Mouse (Mus musculus): ENCODE measurements around the gene Rpl39l. TPM values are rescaled to one million over a fixed set of nuclear protein-coding genes. Genes with fewer than 3 reads are reported as not detected.
"Not testable (repeated sequence)": the region's sequence is repeated elsewhere in the genome, so short reads cannot be mapped to it uniquely, and the experiment has no call there.

Rpl39l gene
- polyA plus RNA-seq, 1 experiment, result not detected

DNA sequence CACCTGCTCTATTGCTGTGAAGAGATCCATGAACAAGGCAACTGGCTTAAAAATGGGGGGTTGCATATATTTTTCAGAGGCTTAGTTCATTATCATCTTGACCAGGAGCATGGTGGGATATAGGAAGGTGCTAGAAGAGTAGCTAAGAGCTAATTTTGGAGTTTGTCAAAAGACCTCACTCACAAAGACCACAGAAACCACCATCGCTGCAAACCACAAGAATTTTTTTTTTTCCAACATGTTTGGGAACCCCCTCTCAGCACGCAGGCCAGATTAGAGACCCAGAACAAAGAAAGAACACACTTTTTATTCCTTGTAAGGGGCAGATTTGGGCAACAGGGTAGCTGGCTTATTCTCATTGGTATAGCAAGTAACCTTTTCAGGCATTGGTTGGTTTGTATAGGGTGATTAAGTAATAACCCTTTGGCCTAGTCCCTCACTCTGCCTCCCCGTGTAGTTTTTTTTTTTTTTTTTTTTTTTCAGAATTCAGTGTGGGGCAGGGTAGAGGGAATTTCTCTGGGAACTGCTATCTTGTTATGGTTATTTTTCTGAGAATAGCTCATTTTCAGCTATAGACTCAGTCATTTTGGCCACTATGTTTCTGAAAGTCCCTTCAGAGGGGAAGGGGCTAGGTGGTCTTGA, 2.3 kb downstream of the Rpl39l start:
- 88% methylated on average over 3 of the region's 3 CpGs for WGBS
- H3K4me3 ChIP-seq (ENCODE audit: low read depth, low read length), result no peak overlapping the region
- H3K36me3 ChIP-seq (ENCODE audit: control insufficient read depth, insufficient read depth, low read length), result no peaks in the 10 kb centered on the region
- no peak overlapping the region for H3K27ac ChIP-seq (ENCODE audit: insufficient read depth, low read depth, low read length)
- no peaks in the 10 kb centered on the region for H3K27me3 ChIP-seq (ENCODE audit: control insufficient read depth, insufficient read depth, low read length)
- TF ChIP-seq CTCF (IDR thresholded peaks at IDR 0.05; ENCODE audit: extremely low read depth, insufficient read length, insufficient replicate concordance, low read depth, low read length) (no peak), POLR2A (IDR thresholded peaks at IDR 0.05; ENCODE audit: low read depth, low read length) (no peak)
- no peaks in the 10 kb centered on the region for H3K4me1 ChIP-seq (ENCODE audit: control insufficient read depth, insufficient read depth, insufficient read length, low read length)

DNA sequence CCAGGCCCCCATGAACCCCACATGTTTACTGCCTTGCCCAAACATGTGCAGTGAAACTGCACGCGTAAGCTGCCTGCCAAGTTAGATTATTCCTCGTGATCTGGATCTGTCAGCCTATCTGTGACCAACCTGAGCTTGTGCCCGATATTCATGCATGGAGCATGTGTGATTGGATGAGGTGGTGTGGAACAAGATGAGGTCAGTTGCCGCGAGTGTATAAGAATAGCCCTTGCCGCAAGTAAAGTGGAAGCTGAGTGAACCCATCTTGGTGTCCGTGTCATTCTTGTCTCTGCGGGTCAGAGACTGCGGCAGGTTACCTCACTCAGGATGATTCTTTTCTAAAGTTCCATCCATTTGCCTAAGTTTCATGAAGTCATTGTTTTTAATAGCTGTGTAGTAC, 17.4 kb downstream of the Rpl39l start:
- H3K4me1 ChIP-seq (ENCODE audit: control insufficient read depth, insufficient read depth, insufficient read length, low read length); H3K4me3 ChIP-seq (ENCODE audit: low read depth, low read length); H3K27me3 ChIP-seq (ENCODE audit: control insufficient read depth, insufficient read depth, low read length); H3K27ac ChIP-seq (ENCODE audit: insufficient read depth, low read depth, low read length); H3K36me3 ChIP-seq (ENCODE audit: control insufficient read depth, insufficient read depth, low read length): not testable (repeated sequence)
- WGBS, result 96% methylated on average over 10 of the region's 10 CpGs

DNA sequence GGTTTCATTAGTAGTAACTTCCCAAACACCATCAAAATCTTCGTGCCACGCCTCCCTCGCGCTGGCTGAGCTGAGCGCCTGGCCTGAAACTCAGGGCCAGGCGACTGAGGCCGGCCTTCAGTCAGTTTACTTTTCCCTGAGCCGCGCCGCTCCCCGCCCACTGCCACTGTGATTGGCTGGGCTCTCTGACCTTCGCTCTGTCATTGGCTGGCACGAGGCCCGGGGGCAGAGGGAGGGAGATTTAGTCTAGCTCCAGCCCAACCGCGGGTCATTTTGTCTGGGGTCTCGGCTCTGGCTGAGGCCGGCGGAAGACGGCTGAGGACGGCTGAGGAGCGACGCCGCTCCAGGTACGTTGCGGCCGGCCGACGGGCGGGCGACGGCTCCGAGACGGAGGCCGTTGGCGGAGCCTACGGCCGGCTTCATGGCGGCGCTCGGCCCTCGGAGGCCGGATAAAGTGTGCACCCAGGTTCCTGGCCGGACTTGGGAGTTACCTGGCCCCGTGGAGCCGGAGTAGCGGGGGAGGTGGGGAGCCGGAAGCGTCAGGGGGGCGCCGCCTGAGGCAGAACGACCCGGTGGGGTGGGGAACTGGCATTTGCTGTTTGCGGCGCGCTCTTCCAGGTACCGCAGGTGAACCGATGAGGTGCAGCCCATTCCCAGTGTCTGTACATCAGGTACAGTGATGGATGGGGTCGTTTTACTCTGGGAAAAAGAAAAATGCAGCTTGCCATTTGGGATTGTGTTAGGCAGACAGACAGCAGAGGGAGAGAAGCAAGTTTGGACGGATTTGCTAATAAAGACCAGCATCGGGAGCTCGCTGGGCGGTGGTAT, 22.9 kb downstream of the Rpl39l start, which contains the start of gene Atf7ip2:
Gene Atf7ip2, plus strand, starts transcription at position 34 of the 828 bp plus-strand sequence.
- WGBS, result 1% methylated on average over 63 of the region's 63 CpGs
- H3K27me3 ChIP-seq (ENCODE audit: control insufficient read depth, insufficient read depth, low read length), result no peaks in the 10 kb centered on the region
- peak within 1 kb of the TSS; percentile 69 for H3K4me3 ChIP-seq (ENCODE audit: low read depth, low read length)

DNA sequence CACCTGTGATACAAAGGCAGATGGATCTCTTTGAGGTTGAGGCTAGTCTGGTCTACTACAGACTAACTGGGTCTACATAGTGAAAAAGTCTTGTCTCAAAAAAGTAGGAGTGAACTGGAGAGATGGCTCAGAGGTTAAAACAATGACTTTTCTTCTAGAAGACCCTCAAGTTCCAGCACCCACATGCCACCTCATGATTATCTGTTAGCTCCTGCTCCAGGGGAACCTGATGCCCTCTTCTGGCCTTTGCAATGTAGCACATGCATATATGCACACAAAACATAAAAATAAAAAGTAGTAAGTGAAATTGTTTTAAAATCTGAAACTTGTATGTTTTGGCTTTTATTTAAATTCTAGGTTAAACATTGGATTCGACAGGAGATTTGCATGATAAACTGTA, 38.8 kb downstream of the Rpl39l start:
- 82% methylated on average over 1 of the region's 1 CpGs for WGBS
- no peak overlapping the region for H3K4me3 ChIP-seq (ENCODE audit: low read depth, low read length)
- no peak overlapping the region for H3K27ac ChIP-seq (ENCODE audit: insufficient read depth, low read depth, low read length)

More for the DNA sequence above, 22.9 kb downstream of the Rpl39l start, which contains the start of gene Atf7ip2:
- H3K4me1 ChIP-seq (ENCODE audit: control insufficient read depth, insufficient read depth, insufficient read length, low read length), result no peaks in the 10 kb centered on the region
- H3K36me3 ChIP-seq (ENCODE audit: control insufficient read depth, insufficient read depth, low read length), result no peaks in the 10 kb centered on the region
- H3K27ac ChIP-seq (ENCODE audit: insufficient read depth, low read depth, low read length), result no peak within 1 kb of the TSS
- TF ChIP-seq CTCF (IDR thresholded peaks at IDR 0.05; ENCODE audit: extremely low read depth, insufficient read length, insufficient replicate concordance, low read depth, low read length) (no peak), POLR2A (IDR thresholded peaks at IDR 0.05; ENCODE audit: low read depth, low read length) (no peak)

GRCm38 (mm10) chr16:10216366-10216765, 46.3 kb downstream of the Rpl39l start:
- H3K27ac ChIP-seq (ENCODE audit: insufficient read depth, low read depth, low read length); H3K4me3 ChIP-seq (ENCODE audit: low read depth, low read length); H3K4me1 ChIP-seq (ENCODE audit: control insufficient read depth, insufficient read depth, insufficient read length, low read length); H3K36me3 ChIP-seq (ENCODE audit: control insufficient read depth, insufficient read depth, low read length); H3K27me3 ChIP-seq (ENCODE audit: control insufficient read depth, insufficient read depth, low read length): not testable (repeated sequence)
- 86% methylated on average over 1 of the region's 1 CpGs for WGBS

More for the DNA sequence above, 38.8 kb downstream of the Rpl39l start:
- TF ChIP-seq POLR2A (IDR thresholded peaks at IDR 0.05; ENCODE audit: low read depth, low read length) (no peak), CTCF (IDR thresholded peaks at IDR 0.05; ENCODE audit: extremely low read depth, insufficient read length, insufficient replicate concordance, low read depth, low read length) (no peak)
- no peaks in the 10 kb centered on the region for H3K4me1 ChIP-seq (ENCODE audit: control insufficient read depth, insufficient read depth, insufficient read length, low read length)
- H3K27me3 ChIP-seq (ENCODE audit: control insufficient read depth, insufficient read depth, low read length), result no peaks in the 10 kb centered on the region; the same call in 1 of the 2 replicates
- no peaks in the 10 kb centered on the region for H3K36me3 ChIP-seq (ENCODE audit: control insufficient read depth, insufficient read depth, low read length)

DNA sequence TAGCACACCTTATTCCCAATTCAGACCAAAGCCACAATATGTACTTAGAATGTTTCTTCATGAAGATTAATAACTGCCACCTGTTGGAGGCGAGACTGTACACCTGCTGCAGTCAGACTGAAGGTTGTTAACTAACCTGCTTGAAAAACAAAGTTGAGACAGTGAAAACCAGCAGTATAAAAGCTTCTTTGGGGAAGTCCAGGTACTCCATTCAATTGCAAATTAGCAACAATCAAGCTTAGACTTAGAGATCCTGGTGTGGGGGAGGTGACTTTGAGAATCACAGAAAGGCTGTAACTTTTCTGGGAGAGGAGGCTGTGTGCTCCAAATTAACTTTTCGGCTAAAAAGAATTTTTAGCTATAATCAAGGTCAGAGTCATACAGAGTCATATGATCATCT, 47.0 kb downstream of the Rpl39l start:
- H3K4me3 ChIP-seq (ENCODE audit: low read depth, low read length); H3K4me1 ChIP-seq (ENCODE audit: control insufficient read depth, insufficient read depth, insufficient read length, low read length); H3K27ac ChIP-seq (ENCODE audit: insufficient read depth, low read depth, low read length); H3K27me3 ChIP-seq (ENCODE audit: control insufficient read depth, insufficient read depth, low read length); H3K36me3 ChIP-seq (ENCODE audit: control insufficient read depth, insufficient read depth, low read length): not testable (repeated sequence)
- 87% methylated on average over 2 of the region's 2 CpGs for WGBS

Other genes with a start within 250 kb of the Rpl39l start
- gene Grin2a, start 174.7 kb upstream of the Rpl39l start, polyA plus RNA-seq (2012; rRNA removed), result 0.06 and 4.2 TPM in 2 replicates
- 0.13 TPM in 1 of 2 replicates, not detected in the other for gene Atf7ip2, start 22.5 kb downstream of the Rpl39l start, polyA plus RNA-seq (2012; rRNA removed)
- 5.3 and 5.5 TPM in 2 replicates for gene Emp2, start 143.7 kb downstream of the Rpl39l start, polyA plus RNA-seq (2012; rRNA removed)
- 0.08 TPM in 1 of 2 replicates, not detected in the other for gene Tekt5, start 225.3 kb downstream of the Rpl39l start, polyA plus RNA-seq (2012; rRNA removed)
- 11.1 and 20.3 TPM in 2 replicates for gene Nubp1, start 241.7 kb downstream of the Rpl39l start, polyA plus RNA-seq (2012; rRNA removed)

Data from small intestine, adult 2 months (tissue).